Mouse (Mus musculus) gastrocnemius, postnatal 36 days (tissue): ENCODE measurements at regions not wholly inside any gene's neighbourhood (a gene's known extent, or its start where the extent isn't known, plus 50 kb on each side); places are given as distances from the start of the nearest gene placed in this dataset.

ENCODE experiments used
- DNase-seq, 2 experiments: peaks; one replicate each; pipeline ENCODE4 v3.0.0; 2022
- intact Hi-C: fragments of 180-260 bp; cut with DNase I; formaldehyde crosslinking; loops from one replicate; pipeline ENCODE4 v1.15.1; 2025

- DNase-seq = no peak
- intact Hi-C loops = no loop called here
These were observed 55.1 kb upstream of the Smox start for GRCm38 (mm10) chr2:131436149-131436548.

- no peak for DNase-seq
- intact Hi-C loops = no loop called here
These were observed 60.8 kb upstream of the Smox start for GRCm38 (mm10) chr2:131430474-131430873.

GRCm38 (mm10) chr2:131428089-131428488 is 63.2 kb upstream of the Smox start:
- intact Hi-C loops = loop anchor here (10.0 kb wide), 1 partner anchor 387 kb away; no protein-coding TSS in a partner anchor
- no peak for DNase-seq

DNA sequence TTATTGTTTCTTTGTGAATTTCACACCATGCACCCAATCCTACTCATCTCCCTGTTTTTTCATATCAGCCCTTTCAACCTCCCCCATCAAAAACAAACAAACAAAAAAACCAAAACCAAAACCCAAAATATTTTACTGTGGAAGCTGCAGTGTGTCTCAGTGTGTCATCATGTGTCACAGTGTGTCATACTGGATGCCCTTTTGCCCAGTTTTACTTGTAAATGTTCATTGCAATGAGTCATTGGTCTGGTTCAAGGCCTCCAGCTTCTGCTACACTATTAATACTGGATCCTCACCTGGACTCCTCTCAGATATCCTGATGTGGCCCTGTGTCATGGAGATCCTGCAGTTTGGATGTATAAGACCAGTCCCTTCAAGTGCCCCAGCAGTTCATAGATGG is 64.4 kb upstream of the Smox start:
- no peak for DNase-seq
- intact Hi-C loops = loop anchor here (10.0 kb wide), 1 partner anchor 388 kb away; no protein-coding TSS in a partner anchor

- intact Hi-C loops = loop anchor here (1.0 to 10.0 kb wide), 3 partner anchors 87 to 391 kb away; no protein-coding TSS in a partner anchor
- DNase-seq = no peak
These were observed 67.5 kb upstream of the Smox start for GRCm38 (mm10) chr2:131423616-131424320.

- peak; percentile 33 to 50 for DNase-seq
- intact Hi-C loops = loop anchor here (1.0 to 10.0 kb wide), 3 partner anchors 87 to 392 kb away; no protein-coding TSS in a partner anchor
These were observed 68.3 kb upstream of the Smox start for GRCm38 (mm10) chr2:131422907-131423445.

DNA sequence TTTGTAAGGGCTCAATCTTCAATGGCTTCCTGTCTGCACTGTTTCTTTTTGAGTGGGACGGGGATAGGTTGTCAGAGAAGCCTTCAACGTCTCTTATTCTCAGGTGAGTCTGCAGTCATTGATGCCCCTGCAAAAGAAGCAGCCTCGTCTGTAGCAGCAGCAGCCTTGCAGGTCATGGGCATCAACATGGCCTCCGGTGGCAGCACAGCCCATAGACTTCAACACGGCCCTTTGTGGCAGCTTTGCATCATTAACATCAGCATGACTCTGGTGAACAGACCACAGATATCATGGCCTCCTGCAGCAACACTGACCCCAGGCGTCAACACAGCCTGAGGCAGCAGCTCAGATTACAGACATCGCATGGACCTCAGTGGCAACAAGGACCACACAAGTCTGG is 65.4 kb upstream of the Rnf24 start:
- intact Hi-C loops = loop anchor here (5.0 kb wide), 1 partner anchor 66 kb away; the partner anchor contains the start of gene Rnf24
- DNase-seq = no peak

DNA sequence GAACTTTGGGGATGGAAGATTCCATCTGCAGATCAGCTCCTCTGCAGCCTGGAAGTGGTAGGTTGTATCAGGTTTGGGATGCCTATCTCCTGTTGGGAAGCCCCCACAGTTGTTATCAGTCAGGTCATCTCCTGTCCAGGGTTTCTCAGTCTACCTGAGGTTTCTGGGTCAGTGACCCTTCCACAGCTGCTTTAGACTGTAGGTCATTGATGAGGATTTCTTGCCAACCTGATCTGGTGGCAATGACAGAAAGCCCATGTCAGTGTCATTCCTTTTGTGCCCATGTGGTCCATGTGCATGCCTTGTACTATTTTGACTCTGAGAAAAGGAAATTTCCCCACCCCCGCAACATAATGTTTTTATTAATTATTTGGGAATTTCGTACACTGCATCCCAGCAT is 64.8 kb upstream of the Rnf24 start:
- no peak for DNase-seq
- intact Hi-C loops = loop anchor here (2.0 to 5.0 kb wide), 2 partner anchors 65 to 323 kb away; partner anchors contain the start of gene Rnf24

- peak; percentile 46 for DNase-seq
These were observed 63.8 kb upstream of the Rnf24 start for GRCm38 (mm10) chr2:131416482-131416881.

DNA sequence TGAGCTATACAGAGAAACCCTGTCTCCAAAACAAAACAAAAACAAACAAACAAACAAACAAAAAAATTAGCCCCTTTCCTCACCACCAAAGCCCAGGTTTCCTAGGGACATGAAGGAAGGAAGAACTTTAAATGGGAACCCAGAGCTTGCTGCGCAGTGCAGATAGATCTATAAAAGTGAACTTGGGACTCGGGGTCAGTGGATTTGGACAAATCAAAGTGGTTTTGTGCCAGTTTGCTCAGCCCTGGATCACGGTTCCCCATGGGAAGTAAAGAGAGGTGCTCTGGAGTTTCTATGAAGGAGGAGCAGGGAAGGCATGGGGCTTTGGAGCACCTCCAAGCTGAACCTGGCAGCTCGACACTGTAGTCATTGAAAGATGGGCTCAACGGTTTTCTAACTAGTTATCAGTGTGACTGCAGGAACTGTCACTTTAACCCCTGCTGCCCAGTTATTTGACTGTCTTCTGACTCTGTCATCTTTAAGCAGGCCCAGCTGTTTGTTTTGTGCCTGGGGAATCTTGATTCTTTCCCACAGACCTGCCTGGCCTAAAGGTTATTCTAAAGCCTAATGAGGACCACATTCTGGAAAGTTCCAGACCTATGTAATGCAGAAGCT is 58.3 kb upstream of the Rnf24 start:
- intact Hi-C loops = loop anchor here (5.0 kb wide), 1 partner anchor 144 kb away; no protein-coding TSS in a partner anchor
- DNase-seq = no peak

More at GRCm38 (mm10) chr2:131416482-131416881, 63.8 kb upstream of the Rnf24 start:
- intact Hi-C loops = loop anchor here (2.0 to 5.0 kb wide), 2 partner anchors 64 to 322 kb away; partner anchors contain the start of gene Rnf24

GRCm38 (mm10) chr2:131407337-131407736 is 54.6 kb upstream of the Rnf24 start:
- no peak for DNase-seq
- intact Hi-C loops = no loop called here

DNA sequence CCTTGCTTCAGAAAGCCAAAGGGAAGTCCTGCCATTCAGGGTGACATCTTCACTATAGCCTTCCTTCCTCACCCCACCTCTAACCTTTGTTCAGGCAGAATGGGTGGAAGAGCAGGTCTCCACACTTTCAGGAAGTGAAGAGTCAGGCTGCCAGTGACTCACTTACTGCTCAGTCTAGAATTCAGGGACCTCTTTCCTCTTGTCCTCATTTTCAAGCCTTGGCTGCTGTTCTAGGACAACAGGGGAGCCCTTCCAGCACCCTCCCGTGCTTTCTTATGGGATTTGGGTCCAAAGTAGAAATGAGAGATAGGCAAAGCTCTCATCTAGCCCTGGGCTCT is 51.5 kb upstream of the Rnf24 start:
- no peak for DNase-seq
- intact Hi-C loops = loop anchor here (5.0 kb wide), 1 partner anchor 112 kb away; no protein-coding TSS in a partner anchor

DNA sequence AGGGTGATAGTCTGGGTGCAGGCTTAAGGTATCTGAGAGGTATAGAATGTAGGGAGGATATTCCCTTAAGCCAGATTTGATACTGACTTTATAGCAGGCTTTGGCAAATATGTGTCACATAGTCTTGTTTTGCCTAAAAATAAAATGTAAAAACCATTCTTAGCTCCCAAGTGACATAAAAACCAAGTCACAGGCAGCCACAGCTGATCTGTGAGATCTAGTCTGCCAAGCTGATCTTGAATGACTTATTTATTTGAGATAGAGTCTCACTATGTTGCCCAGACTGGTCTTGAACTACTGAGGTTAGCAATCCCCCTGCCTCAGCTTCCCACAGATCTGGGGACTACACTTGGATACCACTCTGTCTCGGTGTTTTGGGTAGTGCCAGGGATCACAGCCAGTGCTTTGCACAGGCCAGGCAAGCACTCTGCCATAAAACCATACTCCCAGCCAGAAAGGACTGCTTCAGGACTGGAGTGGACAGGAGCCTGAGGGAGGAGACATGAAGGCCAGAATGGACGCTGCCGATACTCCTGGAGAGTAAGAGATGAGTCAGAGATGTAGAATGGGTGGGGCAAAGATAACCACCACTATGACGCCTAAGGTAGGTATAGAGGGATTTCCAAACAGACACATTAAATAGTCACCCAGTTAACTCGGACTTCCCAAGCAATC is 51.0 kb upstream of the Rnf24 start:
- intact Hi-C loops = loop anchor here (5.0 kb wide), 1 partner anchor 111 kb away; no protein-coding TSS in a partner anchor
- DNase-seq = no peak
